ENCODE assay signal across 8 mouse cellular contexts in genomic region chr4:139587773-139588172, GRCm38 (mm10). TPM values are rescaled to one million over a fixed set of nuclear protein-coding genes. Genes with fewer than 3 reads are reported as not detected.
DNase-seq lines count a peak whose midpoint lies in the region; ATAC-seq and TF ChIP-seq lines count a peak whose summit lies in the region.

No protein-coding gene starts in this region.

- DNase-seq in forebrain, embryonic 10.5 days (ENCODE audit: extremely low spot score, low spot score), result no peak
- DNase-seq in forebrain, embryonic 14.5 days (ENCODE audit: low spot score), result no peak
- no peak for DNase-seq in kidney, postnatal 0 days (ENCODE audit: low spot score)
- no peak for DNase-seq in kidney, postnatal 36 days
- peak; percentile 51 for DNase-seq in ZHBTc4 (ENCODE audit: low read depth, low spot score)
- DNase-seq in urinary bladder, postnatal 10 days (ENCODE audit: low spot score), result no peak

- no peak for ATAC-seq in forebrain, embryonic 14.5 days
- ATAC-seq in kidney, postnatal 0 days (replicated peaks; ENCODE audit: low FRiP score, low read depth), result no peak
- ATAC-seq in embryonic facial prominence, embryonic 12.5 days (ENCODE audit: insufficient number of reproducible peaks, insufficient read depth, low FRiP score, low TSS enrichment), result no peak
- ATAC-seq in frontal cortex, adult (ENCODE audit: low TSS enrichment), result no peak

- no peaks in the 10 kb centered on the region for H3K27me3 ChIP-seq in forebrain, embryonic 10.5 days (ENCODE audit: poor library complexity, severe bottlenecking)
- H3K27me3 ChIP-seq in forebrain, embryonic 14.5 days (replicated peaks; ENCODE audit: control insufficient read depth, insufficient read depth, low read length), result no peaks in the 10 kb centered on the region
- H3K27me3 ChIP-seq in kidney, postnatal 0 days (ENCODE audit: insufficient read depth, low read length), result no peaks in the 10 kb centered on the region
- H3K27me3 ChIP-seq in embryonic facial prominence, embryonic 12.5 days, result no peaks in the 10 kb centered on the region

- H3K4me1 ChIP-seq in forebrain, embryonic 10.5 days, result peaks cover 63% of the 10 kb centered on the region
- H3K4me1 ChIP-seq in forebrain, embryonic 14.5 days (ENCODE audit: control insufficient read depth, insufficient read depth, low read length), result no peaks in the 10 kb centered on the region
- peaks cover 37% of the 10 kb centered on the region for H3K4me1 ChIP-seq in kidney, postnatal 0 days (replicated peaks; ENCODE audit: insufficient read depth, low read length)
- peaks cover 40% of the 10 kb centered on the region for H3K4me1 ChIP-seq in embryonic facial prominence, embryonic 12.5 days

- H3K4me2 ChIP-seq in forebrain, embryonic 14.5 days (ENCODE audit: low read length), result no peak overlapping the region
- no peak overlapping the region for H3K4me2 ChIP-seq in kidney, postnatal 0 days (ENCODE audit: low read length)
- no peak overlapping the region for H3K4me2 ChIP-seq in embryonic facial prominence, embryonic 12.5 days (replicated peaks)

- no peaks in the 10 kb centered on the region for H3K36me3 ChIP-seq in forebrain, embryonic 10.5 days (replicated peaks)
- no peaks in the 10 kb centered on the region for H3K36me3 ChIP-seq in forebrain, embryonic 14.5 days (ENCODE audit: control insufficient read depth, insufficient read depth, low read length)
- no peaks in the 10 kb centered on the region for H3K36me3 ChIP-seq in kidney, postnatal 0 days (ENCODE audit: insufficient read depth, low read length)
- H3K36me3 ChIP-seq in embryonic facial prominence, embryonic 12.5 days, result no peaks in the 10 kb centered on the region

- H3K4me3 ChIP-seq in forebrain, embryonic 10.5 days, result no peak overlapping the region
- no peak overlapping the region for H3K4me3 ChIP-seq in forebrain, embryonic 14.5 days (ENCODE audit: low read depth, low read length)
- H3K4me3 ChIP-seq in kidney, postnatal 0 days (replicated peaks; ENCODE audit: low read depth, low read length), result no peak overlapping the region
- H3K4me3 ChIP-seq in embryonic facial prominence, embryonic 12.5 days, result no peak overlapping the region

- no peak overlapping the region for H3K9ac ChIP-seq in forebrain, embryonic 14.5 days (ENCODE audit: low read length)
- no peak overlapping the region for H3K9ac ChIP-seq in kidney, postnatal 0 days (ENCODE audit: low read depth, low read length)
- no peak overlapping the region for H3K9ac ChIP-seq in embryonic facial prominence, embryonic 12.5 days

- no peaks in the 10 kb centered on the region for H3K9me3 ChIP-seq in forebrain, embryonic 10.5 days
- no peaks in the 10 kb centered on the region for H3K9me3 ChIP-seq in forebrain, embryonic 14.5 days (replicated peaks; ENCODE audit: control insufficient read depth, low read length)
- no peaks in the 10 kb centered on the region for H3K9me3 ChIP-seq in kidney, postnatal 0 days (replicated peaks; ENCODE audit: low read length)
- no peaks in the 10 kb centered on the region for H3K9me3 ChIP-seq in embryonic facial prominence, embryonic 12.5 days

- WGBS in forebrain, embryonic 10.5 days, result 70% methylated on average over 4 of the region's 4 CpGs
- 77% methylated on average over 4 of the region's 4 CpGs for whole genome bisulfite sequencing in forebrain, embryonic 14.5 days
- WGBS in kidney, postnatal 0 days, result 66% methylated on average over 4 of the region's 4 CpGs
- 36% methylated on average over 4 of the region's 4 CpGs for WGBS in embryonic facial prominence, embryonic 12.5 days

- H3K27ac ChIP-seq in forebrain, embryonic 10.5 days, result peak overlapping the region; percentile 59
- H3K27ac ChIP-seq in forebrain, embryonic 14.5 days (ENCODE audit: low read depth, low read length), result no peak overlapping the region
- H3K27ac ChIP-seq in kidney, postnatal 0 days, result 0 out of 2 replicates have a peak overlapping the region, but pooled peaks have one; percentile 10
- peak overlapping the region; percentile 30 for H3K27ac ChIP-seq in embryonic facial prominence, embryonic 12.5 days

- TF ChIP-seq CTCF in kidney, postnatal 0 days (IDR thresholded peaks at IDR 0.05; ENCODE audit: low read depth), result no peak

RNA-seq across cellular contexts. Expression of gene Gm21969, which starts 15.2 kb away (rescaled TPM):
- not detected in 2 replicates for polyA plus RNA-seq in forebrain, embryonic 10.5 days (2016; fragmentation: Nextera tagmentation; extraction: Ambion mirVana)
- not detected in 2 replicates for polyA plus RNA-seq in forebrain, embryonic 14.5 days (2014; fragmentation: Nextera tagmentation; extraction: Ambion mirVana)
- 0.04 TPM in 1 of 2 replicates, not detected in the other for polyA plus RNA-seq in kidney, postnatal 0 days (2015; fragmentation: Nextera tagmentation; extraction: Ambion mirVana)
- polyA plus RNA-seq in embryonic facial prominence, embryonic 12.5 days (2016; fragmentation: Nextera tagmentation; extraction: Ambion mirVana), result not detected in 2 replicates

RNA-seq across cellular contexts. Expression of gene Aldh4a1, which starts 34.9 kb away (rescaled TPM):
- 22.7 and 22.8 TPM in 2 replicates for polyA plus RNA-seq in forebrain, embryonic 10.5 days (2016; fragmentation: Nextera tagmentation; extraction: Ambion mirVana)
- polyA plus RNA-seq in forebrain, embryonic 14.5 days (2014; fragmentation: Nextera tagmentation; extraction: Ambion mirVana), result 18.6 and 21.6 TPM in 2 replicates
- 91.0 and 106 TPM in 2 replicates for polyA plus RNA-seq in kidney, postnatal 0 days (2015; fragmentation: Nextera tagmentation; extraction: Ambion mirVana)
- 25.6 and 27.1 TPM in 2 replicates for polyA plus RNA-seq in embryonic facial prominence, embryonic 12.5 days (2016; fragmentation: Nextera tagmentation; extraction: Ambion mirVana)

RNA-seq across cellular contexts. Expression of gene Iffo2, which starts 57.4 kb away (rescaled TPM):
- 2.3 and 3.0 TPM in 2 replicates for polyA plus RNA-seq in forebrain, embryonic 10.5 days (2016; fragmentation: Nextera tagmentation; extraction: Ambion mirVana)
- polyA plus RNA-seq in forebrain, embryonic 14.5 days (2014; fragmentation: Nextera tagmentation; extraction: Ambion mirVana), result 3.1 and 4.5 TPM in 2 replicates
- 4.8 and 5.1 TPM in 2 replicates for polyA plus RNA-seq in kidney, postnatal 0 days (2015; fragmentation: Nextera tagmentation; extraction: Ambion mirVana)
- polyA plus RNA-seq in embryonic facial prominence, embryonic 12.5 days (2016; fragmentation: Nextera tagmentation; extraction: Ambion mirVana), result 6.1 and 6.4 TPM in 2 replicates
